Mouse (Mus musculus) lung, embryonic 14.5 days (tissue): ENCODE results near the gene Fam71f2. TPM values are rescaled to one million over a fixed set of nuclear protein-coding genes. Genes with fewer than 3 reads are reported as not detected.

Experiments
- ATAC-seq: fragments of 200-750 bp; cut with Nextera tagmentation; 2 replicates; pipeline ENCODE4 v1.8.0; 2017; ENCODE audit warnings: mild to moderate bottlenecking, moderate TSS enrichment, moderate library complexity; ENCODE audit not compliant: insufficient read depth
- DNase-seq: peaks from one replicate; pipeline ENCODE4 v3.0.0-alpha.2; 2015
- H3K27ac ChIP-seq: fragments of 300-500 bp; sonication (generic); 2 replicates; pipeline ENCODE4 v1.5.1; 2014; ENCODE audit warnings: low read depth, mild to moderate bottlenecking, moderate library complexity
- H3K27me3 ChIP-seq: fragments of 300-500 bp; sonication (generic); 2 replicates; pipeline ENCODE4 v1.6.1; 2014; ENCODE audit warnings: low read length, control low read depth; ENCODE audit not compliant: insufficient read depth
- H3K36me3 ChIP-seq: fragments of 300-500 bp; sonication (generic); 2 replicates; pipeline ENCODE4 v1.6.1; 2014; ENCODE audit warnings: control low read depth; ENCODE audit not compliant: insufficient read depth
- H3K4me1 ChIP-seq: fragments of 300-500 bp; sonication (generic); 2 replicates; pipeline ENCODE4 v1.6.1; 2014; ENCODE audit warnings: antibody characterized with exemption, control low read depth; ENCODE audit not compliant: insufficient read depth
- H3K4me2 ChIP-seq: fragments of 300-500 bp; sonication (generic); 2 replicates; pipeline ENCODE4 v1.6.1; 2014; ENCODE audit warnings: mild to moderate bottlenecking
- H3K4me3 ChIP-seq: fragments of 300-500 bp; sonication (generic); 2 replicates; pipeline ENCODE4 v1.5.1; 2014; ENCODE audit warnings: low read depth, low read length
- H3K9ac ChIP-seq: fragments of 300-500 bp; sonication (generic); 2 replicates; pipeline ENCODE4 v1.6.1; 2014
- H3K9me3 ChIP-seq: fragments of 300-500 bp; sonication (generic); 2 replicates; pipeline ENCODE4 v1.6.1; 2016; ENCODE audit warnings: low read depth, low read length, control low read depth
- CTCF ChIP-seq: IDR thresholded peaks from 2 replicates; pipeline ENCODE4 v1.5.1; 2016; ENCODE audit warnings: antibody characterized with exemption, low read depth
- WGBS: fragments of 180-500 bp; shearing (Covaris S2); extraction: QIAGEN DNeasy Blood & Tissue Kit; methylation state at CpG from one replicate; pipeline ENCODE4 v1.1.7; 2014; 5-methylcytosine and 5-hydroxymethylcytosine counted together
- polyA plus RNA-seq: library from polyadenylated mRNA; unstranded; fragments of >200 nt; fragmentation: Nextera tagmentation; extraction: Ambion mirVana; gene quantifications from 2 replicates; pipeline ENCODE4 v1.2.1, GENCODE M21; 2014

Fam71f2 gene
- polyA plus RNA-seq, 1 experiment from 2014 or later = 0.47 TPM

GRCm38 (mm10) chr6:29242265-29242664 is 37.1 kb upstream of the Fam71f2 start:
- Histone ChIP-seq H3K27ac (no peak overlapping the region), H3K9me3 (no peaks in the 10 kb centered on the region), H3K4me2 (no peak overlapping the region), H3K4me1 (no peaks in the 10 kb centered on the region), H3K4me3 (no peak overlapping the region), H3K9ac (no peak overlapping the region), H3K27me3 (no peaks in the 10 kb centered on the region), H3K36me3 (no peaks in the 10 kb centered on the region)
- DNase-seq = peak; percentile 40
- no peak for TF ChIP-seq CTCF
- WGBS = 51% methylated on average over 1 of the region's 1 CpGs
- no peak for ATAC-seq

GRCm38 (mm10) chr6:29245272-29246120 is 33.9 kb upstream of the Fam71f2 start:
- ATAC-seq (no peak), DNase-seq (peak; percentile 7)
- Histone ChIP-seq H3K9me3 (no peaks in the 10 kb centered on the region), H3K4me1 (no peaks in the 10 kb centered on the region), H3K27me3 (no peaks in the 10 kb centered on the region), H3K9ac (no peak overlapping the region), H3K27ac (no peak overlapping the region), H3K4me2 (no peak overlapping the region), H3K36me3 (no peaks in the 10 kb centered on the region), H3K4me3 (no peak overlapping the region)
- WGBS = 41% methylated on average over 14 of the region's 14 CpGs
- TF ChIP-seq CTCF = no peak

GRCm38 (mm10) chr6:29246183-29246582 is 33.2 kb upstream of the Fam71f2 start:
- no peak for DNase-seq
- 60% methylated on average over 3 of the region's 3 CpGs for WGBS

GRCm38 (mm10) chr6:29246585-29246984 is 32.8 kb upstream of the Fam71f2 start:
- Histone ChIP-seq H3K27me3 (no peaks in the 10 kb centered on the region), H3K9ac (no peak overlapping the region), H3K4me1 (no peaks in the 10 kb centered on the region), H3K4me3 (no peak overlapping the region), H3K9me3 (no peaks in the 10 kb centered on the region), H3K36me3 (no peaks in the 10 kb centered on the region), H3K4me2 (no peak overlapping the region), H3K27ac (no peak overlapping the region)
- 55% methylated on average over 5 of the region's 5 CpGs for WGBS
- no peak for TF ChIP-seq CTCF
- no peak for DNase-seq
- no peak for ATAC-seq

More at GRCm38 (mm10) chr6:29246183-29246582, 33.2 kb upstream of the Fam71f2 start:
- Histone ChIP-seq H3K9me3 (no peaks in the 10 kb centered on the region), H3K4me2 (no peak overlapping the region), H3K27ac (no peak overlapping the region), H3K9ac (no peak overlapping the region), H3K4me3 (no peak overlapping the region), H3K36me3 (no peaks in the 10 kb centered on the region), H3K4me1 (no peaks in the 10 kb centered on the region), H3K27me3 (no peaks in the 10 kb centered on the region)
- ATAC-seq = no peak
- TF ChIP-seq CTCF = no peak

- no peak for DNase-seq
- 51% methylated on average over 4 of the region's 4 CpGs for WGBS
Measured at GRCm38 (mm10) chr6:29247072-29247471, 32.3 kb upstream of the Fam71f2 start.

GRCm38 (mm10) chr6:29259418-29259817 is 20.0 kb upstream of the Fam71f2 start:
- no peak overlapping the region for H3K27ac ChIP-seq
- no peak overlapping the region for H3K4me3 ChIP-seq
- DNase-seq (no peak), ATAC-seq (no peak)
- H3K9ac ChIP-seq = no peak overlapping the region
- H3K4me1 ChIP-seq = no peaks in the 10 kb centered on the region
- H3K27me3 ChIP-seq = no peaks in the 10 kb centered on the region
- no peak overlapping the region for H3K4me2 ChIP-seq
- 67% methylated on average over 1 of the region's 1 CpGs for WGBS
- no peaks in the 10 kb centered on the region for H3K9me3 ChIP-seq
- TF ChIP-seq CTCF = no peak
- no peaks in the 10 kb centered on the region for H3K36me3 ChIP-seq

More at GRCm38 (mm10) chr6:29247072-29247471, 32.3 kb upstream of the Fam71f2 start:
- Histone ChIP-seq H3K9ac (no peak overlapping the region), H3K4me3 (no peak overlapping the region), H3K27ac (no peak overlapping the region), H3K27me3 (no peaks in the 10 kb centered on the region), H3K9me3 (no peaks in the 10 kb centered on the region), H3K36me3 (no peaks in the 10 kb centered on the region), H3K4me1 (no peaks in the 10 kb centered on the region), H3K4me2 (no peak overlapping the region)
- no peak for ATAC-seq
- no peak for TF ChIP-seq CTCF

- no peak for ATAC-seq
- WGBS = 70% methylated on average over 5 of the region's 5 CpGs
- no peak overlapping the region for H3K4me3 ChIP-seq
- H3K4me2 ChIP-seq = no peak overlapping the region
- H3K27ac ChIP-seq = no peak overlapping the region
- TF ChIP-seq CTCF = no peak
- DNase-seq = no peak
- no peaks in the 10 kb centered on the region for H3K36me3 ChIP-seq
- H3K9ac ChIP-seq = no peak overlapping the region
- H3K27me3 ChIP-seq = no peaks in the 10 kb centered on the region
- no peaks in the 10 kb centered on the region for H3K4me1 ChIP-seq
- H3K9me3 ChIP-seq = no peaks in the 10 kb centered on the region
Measured at GRCm38 (mm10) chr6:29261831-29262230, 17.6 kb upstream of the Fam71f2 start.
